Mouse (Mus musculus) embryo, embryonic 11.5 days (tissue): ENCODE data around the gene Nptx2.

Experiments
- DNase-seq: peaks from one replicate; pipeline ENCODE4 v3.0.0-alpha.2; 2012; ENCODE audit warnings: low read depth, low spot score

Gene Nptx2

GRCm38 (mm10) chr5:144545653-144546422 lies at the start of gene Nptx2:
Gene Nptx2, plus strand, starts transcription at chr5:144545902.
- DNase-seq: peak; percentile 77

- no peak for DNase-seq
These were observed 49.2 kb upstream of the Nptx2 start for GRCm38 (mm10) chr5:144496481-144496880.

GRCm38 (mm10) chr5:144504239-144504638 lies 41.5 kb upstream of the Nptx2 start:
- DNase-seq: no peak

GRCm38 (mm10) chr5:144505731-144506130 lies 40.0 kb upstream of the Nptx2 start:
- DNase-seq: no peak

- DNase-seq: no peak
These were observed 39.5 kb upstream of the Nptx2 start for GRCm38 (mm10) chr5:144506156-144506555.

GRCm38 (mm10) chr5:144506689-144507552 lies 38.8 kb upstream of the Nptx2 start:
- DNase-seq: no peak

- DNase-seq: no peak
These were observed 36.3 kb upstream of the Nptx2 start for GRCm38 (mm10) chr5:144509431-144509830.

- DNase-seq: no peak
These were observed 31.0 kb upstream of the Nptx2 start for GRCm38 (mm10) chr5:144514738-144515137.

GRCm38 (mm10) chr5:144515241-144515640 lies 30.5 kb upstream of the Nptx2 start:
- no peak for DNase-seq

- no peak for DNase-seq
These were observed 25.6 kb upstream of the Nptx2 start for GRCm38 (mm10) chr5:144520096-144520495.

GRCm38 (mm10) chr5:144524774-144525173 lies 20.9 kb upstream of the Nptx2 start:
- DNase-seq: no peak

- DNase-seq: no peak
These were observed 16.6 kb upstream of the Nptx2 start for GRCm38 (mm10) chr5:144529123-144529522.

GRCm38 (mm10) chr5:144542711-144543308 lies 2.9 kb upstream of the Nptx2 start:
- DNase-seq: no peak

GRCm38 (mm10) chr5:144546423-144546995 lies 807 bp downstream of the Nptx2 start:
- DNase-seq: no peak

- DNase-seq: no peak
These were observed 1.7 kb downstream of the Nptx2 start for GRCm38 (mm10) chr5:144547333-144547878.

- DNase-seq: no peak
These were observed 2.5 kb downstream of the Nptx2 start for GRCm38 (mm10) chr5:144548079-144548631.

GRCm38 (mm10) chr5:144550003-144550402 lies 4.3 kb downstream of the Nptx2 start:
- no peak for DNase-seq

- DNase-seq: no peak
These were observed 5.0 kb downstream of the Nptx2 start for GRCm38 (mm10) chr5:144550622-144551137.

GRCm38 (mm10) chr5:144556710-144557109 lies 11.0 kb downstream of the Nptx2 start:
- no peak for DNase-seq

- no peak for DNase-seq
These were observed 11.7 kb downstream of the Nptx2 start for GRCm38 (mm10) chr5:144557363-144557762.

- DNase-seq: no peak
These were observed 12.8 kb downstream of the Nptx2 start for GRCm38 (mm10) chr5:144558481-144558880.
